Mouse (Mus musculus) retina, embryonic 14.5 days (tissue): ENCODE data around the gene Pbxip1.
A peak's percentile ranks its signal among the peaks of the same experiment; 100 is the strongest.

Source experiments
- DNase-seq: peaks from one replicate; pipeline ENCODE4 v3.0.0-alpha.2; 2015; ENCODE audit warnings: low spot score

The Pbxip1 gene

DNA sequence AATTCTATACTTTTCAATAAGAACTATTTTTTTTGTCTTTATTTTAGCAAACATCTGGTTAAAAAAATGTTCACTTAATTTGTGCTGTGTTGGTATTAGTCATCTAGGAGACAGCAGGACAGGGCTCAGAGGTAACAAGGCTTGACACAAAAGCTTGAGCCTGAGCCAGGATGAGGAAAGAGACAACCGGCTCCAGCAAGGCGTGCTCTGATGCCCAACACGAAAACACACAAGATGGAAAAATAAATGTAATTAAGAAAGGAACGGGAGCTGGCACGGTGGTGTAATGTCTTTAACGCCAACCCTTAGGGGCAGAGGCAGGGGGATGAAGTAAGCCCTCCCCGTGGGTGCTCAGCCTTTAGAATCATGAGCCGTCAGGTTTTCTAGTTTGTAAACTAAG is 49.6 kb downstream of the Pbxip1 start:
- DNase-seq: no peak

DNA sequence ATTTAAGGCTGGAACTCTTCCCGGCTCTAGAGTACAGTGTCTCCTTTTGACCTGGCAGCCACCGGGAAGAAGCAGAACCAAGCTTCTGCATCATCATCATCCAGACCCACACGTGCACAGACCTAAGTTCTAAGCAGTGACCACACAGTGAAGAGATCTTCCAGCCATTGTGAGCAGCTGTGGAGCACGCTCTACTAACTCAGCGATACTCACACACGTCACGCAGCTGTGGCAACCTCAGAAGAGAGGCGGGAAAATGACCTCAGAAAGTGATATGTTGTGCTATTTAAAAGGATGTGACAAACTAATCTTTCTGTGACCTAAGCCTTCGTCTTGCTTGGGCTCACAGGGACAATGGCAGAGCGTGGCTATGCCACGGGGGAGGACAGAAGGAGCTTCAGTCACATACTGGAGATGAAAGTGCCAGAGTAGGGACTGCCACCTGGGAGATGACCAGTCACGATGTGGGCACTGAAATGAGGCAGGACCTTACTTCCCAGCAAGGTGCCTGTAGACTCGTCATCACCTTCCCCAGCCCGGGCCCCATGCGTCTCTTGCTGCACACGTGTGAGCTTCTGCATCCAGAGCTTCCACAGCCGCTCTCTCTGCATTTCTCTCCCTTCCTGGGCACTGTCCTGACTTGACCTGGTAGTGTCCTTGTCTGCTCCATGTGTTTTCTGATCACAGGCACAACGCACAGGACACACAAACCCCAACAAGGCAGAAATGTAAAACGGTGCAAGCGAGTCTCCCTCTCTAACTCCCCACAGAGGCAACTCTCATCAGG is 50.6 kb downstream of the Pbxip1 start:
- peak; percentile 17 for DNase-seq

DNA sequence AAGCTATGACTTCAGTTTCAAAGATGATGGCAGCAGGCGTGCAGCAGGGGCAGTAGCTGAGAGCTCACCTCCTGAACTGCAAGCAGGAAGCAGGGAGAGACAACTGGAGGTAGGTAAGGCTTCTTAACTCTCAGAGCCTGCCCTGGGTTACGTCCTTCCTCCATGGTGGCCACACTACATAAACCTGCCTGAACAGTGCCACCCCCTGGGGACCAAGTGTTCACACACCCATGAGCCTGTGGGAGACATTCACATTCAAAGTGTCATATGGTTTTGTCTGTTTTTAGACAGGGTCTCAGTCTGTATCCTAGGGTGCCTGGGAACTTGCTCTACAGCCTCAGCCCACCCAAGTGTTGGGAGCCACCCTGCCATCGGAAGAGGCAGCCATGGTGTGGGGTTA is 54.3 kb downstream of the Pbxip1 start:
- no peak for DNase-seq

DNA sequence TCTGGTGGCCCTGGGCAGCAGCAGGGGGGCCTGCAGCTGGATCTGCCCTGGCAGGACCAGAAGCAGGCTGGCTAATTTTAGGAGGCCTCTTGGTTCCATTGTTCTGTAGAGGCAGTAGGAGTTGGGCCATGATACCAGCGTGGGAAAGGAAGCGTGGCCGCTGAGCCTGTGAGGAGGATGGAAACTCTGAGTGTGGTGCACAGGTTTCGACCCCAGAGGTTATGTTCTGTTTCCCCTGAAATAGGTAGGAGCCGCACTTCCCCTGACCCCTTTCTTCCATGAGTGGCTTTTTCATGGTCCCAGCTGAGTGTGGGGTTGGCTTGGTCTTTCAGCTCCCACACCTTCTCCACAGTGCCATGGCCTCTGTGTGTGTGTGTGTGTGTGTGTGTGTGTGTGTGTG is 55.1 kb downstream of the Pbxip1 start:
- no peak for DNase-seq

DNA sequence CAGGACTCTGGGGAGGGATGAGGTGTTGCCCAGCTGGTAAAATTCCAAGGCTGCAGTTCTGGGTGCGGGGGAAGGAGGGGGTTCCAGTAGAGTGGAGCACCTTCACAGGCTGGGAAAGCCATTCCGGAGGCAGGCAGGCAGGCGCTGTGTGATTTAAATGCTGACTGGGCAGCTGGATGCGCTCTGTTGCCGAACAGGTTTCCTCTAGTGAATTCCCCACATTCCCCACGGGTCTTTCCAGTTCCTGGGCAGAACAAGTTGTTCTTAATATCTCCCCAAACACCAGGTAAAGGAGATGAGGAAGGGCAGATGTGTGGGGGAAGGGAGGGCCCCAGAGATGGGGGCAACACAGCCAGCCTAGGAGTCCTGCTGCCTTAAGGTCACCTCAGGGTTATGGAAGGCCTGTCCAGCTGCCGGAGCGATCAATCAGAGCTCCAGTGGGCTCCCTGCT is 56.2 kb downstream of the Pbxip1 start:
- no peak for DNase-seq

DNA sequence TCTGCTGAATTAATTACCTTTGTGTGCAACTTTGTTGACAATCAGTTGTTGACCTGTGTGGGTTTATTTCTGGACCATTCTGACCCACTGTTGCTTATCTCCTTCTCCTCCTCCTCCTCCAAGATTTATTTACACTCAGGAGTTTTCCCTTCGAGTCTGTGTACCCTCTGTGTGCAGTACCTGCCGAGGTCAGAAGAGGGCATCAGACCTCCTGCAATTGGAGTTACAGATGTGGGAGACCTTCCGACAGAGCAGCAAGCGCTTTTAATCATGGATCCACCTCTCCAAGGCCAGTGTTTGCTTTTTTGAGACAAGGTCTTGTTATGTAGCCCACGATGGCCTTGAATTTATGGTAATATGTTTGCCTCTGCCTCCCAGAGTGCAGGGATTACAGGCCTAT is 58.1 kb downstream of the Pbxip1 start:
- no peak for DNase-seq

DNA sequence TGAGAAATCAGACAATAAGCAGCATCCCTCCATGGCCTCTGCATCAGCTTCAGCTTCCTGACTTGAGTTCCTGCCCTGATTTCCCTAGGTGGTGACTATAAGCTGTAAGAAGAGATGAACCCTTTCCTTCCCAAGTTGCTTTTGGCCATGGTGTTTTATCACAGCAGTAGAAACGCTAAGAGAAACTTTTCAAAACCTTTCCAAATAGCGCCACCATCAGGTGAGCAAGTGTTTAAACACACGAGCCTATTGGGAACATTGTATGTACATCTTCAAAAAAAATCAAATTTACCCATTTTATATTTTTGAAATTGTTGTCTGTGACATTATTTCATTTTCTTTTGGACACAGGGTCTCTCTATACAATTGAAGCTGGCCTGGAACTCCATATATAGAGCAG is 59.9 kb downstream of the Pbxip1 start:
- DNase-seq: no peak

DNA sequence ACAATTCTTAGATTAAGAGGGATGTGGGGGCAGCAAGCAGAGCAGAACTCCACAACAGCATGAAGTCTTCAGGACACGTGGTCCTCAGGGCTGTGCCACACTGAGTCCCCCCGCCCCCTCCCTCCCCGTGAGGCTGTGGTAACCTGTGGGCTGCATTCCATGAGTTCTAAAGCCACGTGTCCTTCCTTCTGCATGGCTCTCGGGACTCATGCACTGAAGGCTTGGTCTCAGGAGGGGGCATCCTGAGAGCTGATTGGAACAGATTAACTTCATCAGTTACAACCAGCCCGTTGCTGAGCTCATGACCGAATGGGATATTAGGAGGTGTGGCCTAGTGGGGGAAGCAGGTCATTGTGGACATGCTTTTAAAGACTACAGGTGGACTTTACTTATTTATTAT is 63.2 kb downstream of the Pbxip1 start:
- no peak for DNase-seq
